Mouse (Mus musculus): ENCODE data around the gene Gm21190. TPM values are rescaled to one million over a fixed set of nuclear protein-coding genes. Genes with fewer than 3 reads are reported as not detected.
"Not testable (repeated sequence)": the region's sequence is repeated elsewhere in the genome, so short reads cannot be mapped to it uniquely, and the experiment has no call there.

Gene Gm21190
- polyA plus RNA-seq (2015; fragmentation: Nextera tagmentation; extraction: Ambion mirVana), result not detected in 2 replicates

GRCm38 (mm10) chr5:15529122-15529521 is at the start of gene Gm21190:
Gm21190 (minus strand) TSS chr5:15529222.
- H3K4me3 ChIP-seq; ATAC-seq (replicated peaks); H3K4me2 ChIP-seq (replicated peaks); H3K4me1 ChIP-seq; H3K27ac ChIP-seq (replicated peaks); H3K36me3 ChIP-seq; H3K27me3 ChIP-seq; H3K9ac ChIP-seq (replicated peaks): not testable (repeated sequence)
- peaks cover 19% of the 10 kb centered on the region for H3K9me3 ChIP-seq
- 27% methylated on average over 1 of the region's 1 CpGs for WGBS

GRCm38 (mm10) chr5:15577033-15577432 is 48.0 kb upstream of the Gm21190 start, which contains the start of gene Gm21083:
Gm21083 (plus strand) TSS chr5:15577333.
- H3K9ac ChIP-seq (replicated peaks); H3K36me3 ChIP-seq; H3K27ac ChIP-seq (replicated peaks); H3K9me3 ChIP-seq; H3K4me3 ChIP-seq; ATAC-seq (replicated peaks); H3K27me3 ChIP-seq; H3K4me1 ChIP-seq; H3K4me2 ChIP-seq (replicated peaks): not testable (repeated sequence)
- no CpG with 5 or more reads among the region's 1 CpGs for WGBS

GRCm38 (mm10) chr5:15573735-15574134 is 44.7 kb upstream of the Gm21190 start:
- H3K27me3 ChIP-seq; H3K4me1 ChIP-seq; H3K4me3 ChIP-seq; H3K36me3 ChIP-seq; H3K27ac ChIP-seq (replicated peaks); ATAC-seq (replicated peaks); H3K4me2 ChIP-seq (replicated peaks); H3K9me3 ChIP-seq; H3K9ac ChIP-seq (replicated peaks): not testable (repeated sequence)

GRCm38 (mm10) chr5:15561425-15562264 is 32.6 kb upstream of the Gm21190 start:
- WGBS, result 86% methylated on average over 3 of the region's 3 CpGs
- not testable (repeated sequence) for H3K9ac ChIP-seq (replicated peaks); H3K9me3 ChIP-seq; H3K27ac ChIP-seq (replicated peaks); H3K27me3 ChIP-seq; H3K4me1 ChIP-seq; H3K4me3 ChIP-seq; H3K36me3 ChIP-seq; H3K4me2 ChIP-seq (replicated peaks)
- 0 out of 2 replicates have a peak, but pooled peaks have one; percentile 26 for ATAC-seq (replicated peaks)

GRCm38 (mm10) chr5:15558654-15559053 is 29.6 kb upstream of the Gm21190 start:
- H3K9ac ChIP-seq (replicated peaks); H3K36me3 ChIP-seq; H3K4me3 ChIP-seq; H3K4me1 ChIP-seq; H3K27ac ChIP-seq (replicated peaks); H3K9me3 ChIP-seq; H3K4me2 ChIP-seq (replicated peaks); H3K27me3 ChIP-seq; ATAC-seq (replicated peaks): not testable (repeated sequence)
- WGBS, result 73% methylated on average over 1 of the region's 1 CpGs

GRCm38 (mm10) chr5:15549606-15550005 is 20.6 kb upstream of the Gm21190 start:
- H3K4me3 ChIP-seq; H3K9ac ChIP-seq (replicated peaks); H3K27ac ChIP-seq (replicated peaks); ATAC-seq (replicated peaks); H3K27me3 ChIP-seq; H3K36me3 ChIP-seq; H3K4me2 ChIP-seq (replicated peaks); H3K4me1 ChIP-seq: not testable (repeated sequence)
- H3K9me3 ChIP-seq, result peaks cover 11% of the 10 kb centered on the region
- WGBS, result 15% methylated on average over 3 of the region's 3 CpGs

- not testable (repeated sequence) for H3K27ac ChIP-seq (replicated peaks); H3K9ac ChIP-seq (replicated peaks); H3K4me3 ChIP-seq; H3K27me3 ChIP-seq; H3K9me3 ChIP-seq; ATAC-seq (replicated peaks); H3K4me1 ChIP-seq; H3K4me2 ChIP-seq (replicated peaks); H3K36me3 ChIP-seq
- 36% methylated on average over 1 of the region's 1 CpGs for WGBS
Observed at GRCm38 (mm10) chr5:15549134-15549533, 20.1 kb upstream of the Gm21190 start.

GRCm38 (mm10) chr5:15548642-15549041 is 19.6 kb upstream of the Gm21190 start:
- H3K27ac ChIP-seq (replicated peaks), result not testable (repeated sequence)

GRCm38 (mm10) chr5:15522470-15522869 is 6.6 kb downstream of the Gm21190 start:
- H3K9ac ChIP-seq (replicated peaks); H3K27me3 ChIP-seq; H3K9me3 ChIP-seq; H3K27ac ChIP-seq (replicated peaks); H3K4me2 ChIP-seq (replicated peaks); ATAC-seq (replicated peaks); H3K4me3 ChIP-seq; H3K36me3 ChIP-seq; H3K4me1 ChIP-seq: not testable (repeated sequence)

More at GRCm38 (mm10) chr5:15548642-15549041, 19.6 kb upstream of the Gm21190 start:
- not testable (repeated sequence) for H3K36me3 ChIP-seq; H3K27me3 ChIP-seq; H3K4me3 ChIP-seq; H3K9ac ChIP-seq (replicated peaks); ATAC-seq (replicated peaks); H3K4me2 ChIP-seq (replicated peaks); H3K4me1 ChIP-seq; H3K9me3 ChIP-seq
- whole genome bisulfite sequencing, result 84% methylated on average over 6 of the region's 6 CpGs

GRCm38 (mm10) chr5:15522028-15522427 is 7.0 kb downstream of the Gm21190 start:
- H3K4me2 ChIP-seq (replicated peaks); H3K4me3 ChIP-seq; H3K27me3 ChIP-seq; ATAC-seq (replicated peaks); H3K4me1 ChIP-seq; H3K36me3 ChIP-seq; H3K9me3 ChIP-seq; H3K27ac ChIP-seq (replicated peaks); H3K9ac ChIP-seq (replicated peaks): not testable (repeated sequence)
- 36% methylated on average over 2 of the region's 2 CpGs for WGBS

- H3K4me2 ChIP-seq (replicated peaks); H3K27ac ChIP-seq (replicated peaks); H3K9me3 ChIP-seq; H3K9ac ChIP-seq (replicated peaks); H3K4me3 ChIP-seq; H3K27me3 ChIP-seq; H3K4me1 ChIP-seq; ATAC-seq (replicated peaks); H3K36me3 ChIP-seq: not testable (repeated sequence)
- 26% methylated on average over 5 of the region's 5 CpGs for WGBS
Observed at GRCm38 (mm10) chr5:15520418-15520817, 8.6 kb downstream of the Gm21190 start.

- not testable (repeated sequence) for H3K9ac ChIP-seq (replicated peaks); H3K4me1 ChIP-seq; H3K27ac ChIP-seq (replicated peaks); ATAC-seq (replicated peaks); H3K27me3 ChIP-seq; H3K36me3 ChIP-seq; H3K4me3 ChIP-seq; H3K4me2 ChIP-seq (replicated peaks); H3K9me3 ChIP-seq
- WGBS, result 80% methylated on average over 2 of the region's 2 CpGs
Observed at GRCm38 (mm10) chr5:15517150-15517549, 11.9 kb downstream of the Gm21190 start.

GRCm38 (mm10) chr5:15512236-15512635 is 16.8 kb downstream of the Gm21190 start:
- H3K9ac ChIP-seq (replicated peaks); H3K36me3 ChIP-seq; H3K27me3 ChIP-seq; H3K27ac ChIP-seq (replicated peaks); H3K4me1 ChIP-seq; H3K4me2 ChIP-seq (replicated peaks); ATAC-seq (replicated peaks); H3K4me3 ChIP-seq: not testable (repeated sequence)
- 68% methylated on average over 3 of the region's 3 CpGs for WGBS
- peaks cover 31% of the 10 kb centered on the region for H3K9me3 ChIP-seq
